Mouse (Mus musculus): ENCODE measurements around the gene Sh3gl1. TPM values are rescaled to one million over a fixed set of nuclear protein-coding genes. Genes with fewer than 3 reads are reported as not detected.

Gene Sh3gl1
- polyA plus RNA-seq, 1 experiment from 2014 or later = 155 TPM

- H3K4me3 ChIP-seq = no peak overlapping the region
- no peaks in the 10 kb centered on the region for H3K9me3 ChIP-seq
- DNase-seq (ENCODE audit: low spot score) = no peak
- peaks cover 83% of the 10 kb centered on the region for H3K4me1 ChIP-seq
- H3K27ac ChIP-seq = peak overlapping the region; percentile 43; the same call in 1 of the 2 replicates
- no peaks in the 10 kb centered on the region for H3K27me3 ChIP-seq (ENCODE audit: insufficient read depth, poor library complexity, severe bottlenecking)
- H3K36me3 ChIP-seq = peaks cover 37% of the 10 kb centered on the region
- 83% methylated on average over 4 of the region's 4 CpGs for WGBS
Measured at GRCm38 (mm10) chr17:56022989-56023290, 13.5 kb downstream of the Sh3gl1 start.

GRCm38 (mm10) chr17:56022131-56022988 is 14.1 kb downstream of the Sh3gl1 start:
- Histone ChIP-seq H3K4me1 (peaks cover 77% of the 10 kb centered on the region), H3K36me3 (peaks cover 39% of the 10 kb centered on the region), H3K27ac (0 out of 2 replicates have a peak overlapping the region, but pooled peaks have one; percentile 43), H3K9me3 (no peaks in the 10 kb centered on the region), H3K27me3 (ENCODE audit: insufficient read depth, poor library complexity, severe bottlenecking) (no peaks in the 10 kb centered on the region), H3K4me3 (no peak overlapping the region)
- 77% methylated on average over 2 of the region's 2 CpGs for WGBS
- no peak for DNase-seq (ENCODE audit: low spot score)

GRCm38 (mm10) chr17:56021161-56021910 is 15.1 kb downstream of the Sh3gl1 start:
- H3K36me3 ChIP-seq = peaks cover 49% of the 10 kb centered on the region
- no peaks in the 10 kb centered on the region for H3K9me3 ChIP-seq
- H3K27ac ChIP-seq = no peak overlapping the region
- H3K4me3 ChIP-seq = no peak overlapping the region
- WGBS = 79% methylated on average over 4 of the region's 4 CpGs
- DNase-seq (ENCODE audit: low spot score) = no peak
- H3K27me3 ChIP-seq (ENCODE audit: insufficient read depth, poor library complexity, severe bottlenecking) = no peaks in the 10 kb centered on the region
- peaks cover 67% of the 10 kb centered on the region for H3K4me1 ChIP-seq

- 86% methylated on average over 6 of the region's 6 CpGs for WGBS
- H3K4me1 ChIP-seq = peaks cover 59% of the 10 kb centered on the region
- no peaks in the 10 kb centered on the region for H3K9me3 ChIP-seq
- DNase-seq (ENCODE audit: low spot score) = no peak
- H3K27me3 ChIP-seq (ENCODE audit: insufficient read depth, poor library complexity, severe bottlenecking) = no peaks in the 10 kb centered on the region
- no peak overlapping the region for H3K4me3 ChIP-seq
- H3K27ac ChIP-seq = 0 out of 2 replicates have a peak overlapping the region, but pooled peaks have one; percentile 39
- H3K36me3 ChIP-seq = peaks cover 57% of the 10 kb centered on the region
Measured at GRCm38 (mm10) chr17:56020400-56021084, 15.9 kb downstream of the Sh3gl1 start.

GRCm38 (mm10) chr17:56018347-56019131 is 17.9 kb downstream of the Sh3gl1 start:
- no peaks in the 10 kb centered on the region for H3K9me3 ChIP-seq
- WGBS = 73% methylated on average over 20 of the region's 20 CpGs
- H3K4me3 ChIP-seq = no peak overlapping the region
- peaks cover 71% of the 10 kb centered on the region for H3K36me3 ChIP-seq
- no peaks in the 10 kb centered on the region for H3K27me3 ChIP-seq (ENCODE audit: insufficient read depth, poor library complexity, severe bottlenecking)
- H3K27ac ChIP-seq = no peak overlapping the region
- peaks cover 40% of the 10 kb centered on the region for H3K4me1 ChIP-seq
- no peak for DNase-seq (ENCODE audit: low spot score)

GRCm38 (mm10) chr17:56017848-56018247 is 18.6 kb downstream of the Sh3gl1 start:
- Histone ChIP-seq H3K27me3 (ENCODE audit: insufficient read depth, poor library complexity, severe bottlenecking) (no peaks in the 10 kb centered on the region), H3K27ac (no peak overlapping the region), H3K4me1 (peaks cover 33% of the 10 kb centered on the region), H3K9me3 (no peaks in the 10 kb centered on the region), H3K4me3 (no peak overlapping the region), H3K36me3 (peaks cover 77% of the 10 kb centered on the region)
- no peak for DNase-seq (ENCODE audit: low spot score)
- WGBS = 91% methylated on average over 7 of the region's 7 CpGs

- Histone ChIP-seq H3K36me3 (peaks cover 83% of the 10 kb centered on the region), H3K27ac (no peak overlapping the region), H3K4me1 (peaks cover 26% of the 10 kb centered on the region), H3K27me3 (ENCODE audit: insufficient read depth, poor library complexity, severe bottlenecking) (no peaks in the 10 kb centered on the region), H3K9me3 (no peaks in the 10 kb centered on the region), H3K4me3 (no peak overlapping the region)
- WGBS = 86% methylated on average over 15 of the region's 15 CpGs
- DNase-seq (ENCODE audit: low spot score) = no peak
Measured at GRCm38 (mm10) chr17:56016793-56017785, 19.3 kb downstream of the Sh3gl1 start.

- 88% methylated on average over 8 of the region's 8 CpGs for WGBS
- Histone ChIP-seq H3K9me3 (no peaks in the 10 kb centered on the region), H3K4me3 (no peak overlapping the region), H3K27ac (no peak overlapping the region), H3K36me3 (peaks cover 90% of the 10 kb centered on the region), H3K27me3 (ENCODE audit: insufficient read depth, poor library complexity, severe bottlenecking) (no peaks in the 10 kb centered on the region), H3K4me1 (peaks cover 19% of the 10 kb centered on the region)
- DNase-seq (ENCODE audit: low spot score) = no peak
Measured at GRCm38 (mm10) chr17:56016382-56016781, 20.1 kb downstream of the Sh3gl1 start.

- Histone ChIP-seq H3K4me1 (peaks cover 15% of the 10 kb centered on the region), H3K36me3 (peaks cover 90% of the 10 kb centered on the region), H3K27ac (no peak overlapping the region), H3K9me3 (no peaks in the 10 kb centered on the region), H3K4me3 (no peak overlapping the region), H3K27me3 (ENCODE audit: insufficient read depth, poor library complexity, severe bottlenecking) (no peaks in the 10 kb centered on the region)
- DNase-seq (ENCODE audit: low spot score) = no peak
- 93% methylated on average over 9 of the region's 9 CpGs for WGBS
Measured at GRCm38 (mm10) chr17:56015293-56015692, 21.1 kb downstream of the Sh3gl1 start.

- 88% methylated on average over 7 of the region's 7 CpGs for WGBS
- Histone ChIP-seq H3K4me3 (no peak overlapping the region), H3K27me3 (ENCODE audit: insufficient read depth, poor library complexity, severe bottlenecking) (no peaks in the 10 kb centered on the region), H3K27ac (no peak overlapping the region), H3K36me3 (peaks cover 52% of the 10 kb centered on the region), H3K4me1 (peaks cover 31% of the 10 kb centered on the region), H3K9me3 (no peaks in the 10 kb centered on the region)
- no peak for DNase-seq (ENCODE audit: low spot score)
Measured at GRCm38 (mm10) chr17:56011441-56011840, 25.0 kb downstream of the Sh3gl1 start.

- peak overlapping the region; percentile 80 for H3K4me3 ChIP-seq
- peaks cover 45% of the 10 kb centered on the region for H3K36me3 ChIP-seq
- DNase-seq (ENCODE audit: low spot score) = no peak
- H3K9me3 ChIP-seq = no peaks in the 10 kb centered on the region
- peak overlapping the region; percentile 12; the same call in 1 of the 2 replicates for H3K27ac ChIP-seq
- peaks cover 31% of the 10 kb centered on the region for H3K4me1 ChIP-seq
- 14% methylated on average over 9 of the region's 9 CpGs for WGBS
- H3K27me3 ChIP-seq (ENCODE audit: insufficient read depth, poor library complexity, severe bottlenecking) = no peaks in the 10 kb centered on the region
Measured at GRCm38 (mm10) chr17:56010681-56011080, 25.8 kb downstream of the Sh3gl1 start.
